Mouse (Mus musculus): ENCODE results near the gene Fuz. TPM values are rescaled to one million over a fixed set of nuclear protein-coding genes. Genes with fewer than 3 reads are reported as not detected.
"Not testable (repeated sequence)": the region's sequence is repeated elsewhere in the genome, so short reads cannot be mapped to it uniquely, and the experiment has no call there.

Fuz gene
- polyA plus RNA-seq, 3 experiments from 2014 or later: 8.0 to 15.3 (median 11.0) TPM

- no peak for ATAC-seq
Measured at GRCm38 (mm10) chr7:44860576-44861428, 35.1 kb upstream of the Fuz start.

GRCm38 (mm10) chr7:44861429-44861816 is 34.5 kb upstream of the Fuz start:
- ATAC-seq: no peak

GRCm38 (mm10) chr7:44862434-44862833 is 33.4 kb upstream of the Fuz start:
- ATAC-seq: no peak

GRCm38 (mm10) chr7:44863210-44863609 is 32.7 kb upstream of the Fuz start:
- ATAC-seq: no peak

- ATAC-seq: no peak
Measured at GRCm38 (mm10) chr7:44863982-44864494, 31.8 kb upstream of the Fuz start.

- no peak for ATAC-seq
Measured at GRCm38 (mm10) chr7:44864595-44865542, 31.0 kb upstream of the Fuz start.

- ATAC-seq: no peak
Measured at GRCm38 (mm10) chr7:44866276-44867009, 29.4 kb upstream of the Fuz start.

- ATAC-seq: no peak
Measured at GRCm38 (mm10) chr7:44867010-44867702, 28.7 kb upstream of the Fuz start.

GRCm38 (mm10) chr7:44867802-44868201 is 28.1 kb upstream of the Fuz start:
- no peak for ATAC-seq

GRCm38 (mm10) chr7:44868465-44868864 is 27.4 kb upstream of the Fuz start:
- no peak for ATAC-seq

GRCm38 (mm10) chr7:44868919-44869696 is 26.8 kb upstream of the Fuz start:
- ATAC-seq: no peak

GRCm38 (mm10) chr7:44869697-44870528 is 26.0 kb upstream of the Fuz start, which contains the start of gene Ptov1:
TSS of gene Ptov1 (minus strand) at chr7:44869788.
- peak; percentile 89 for ATAC-seq

- no peak for ATAC-seq
Measured at GRCm38 (mm10) chr7:44870614-44871013, 25.3 kb upstream of the Fuz start.

GRCm38 (mm10) chr7:44871181-44871580 is 24.7 kb upstream of the Fuz start:
- no peak for ATAC-seq

GRCm38 (mm10) chr7:44871774-44872173 is 24.1 kb upstream of the Fuz start:
- ATAC-seq: not testable (repeated sequence)

GRCm38 (mm10) chr7:44877833-44878232 is 18.0 kb upstream of the Fuz start:
- ATAC-seq: no peak

- no peak for ATAC-seq
Measured at GRCm38 (mm10) chr7:44883036-44883435, 12.8 kb upstream of the Fuz start.

GRCm38 (mm10) chr7:44884637-44885036 is 11.2 kb upstream of the Fuz start:
- no peak for ATAC-seq

- no peak for ATAC-seq
Measured at GRCm38 (mm10) chr7:44886964-44887363, 8.9 kb upstream of the Fuz start.

Data from inflammation-experienced regulatory T-cells, adult 6 months (primary cell).